Mouse (Mus musculus) testis, adult 2 months (tissue): ENCODE measurements at regions not wholly inside any gene's neighbourhood (a gene's known extent, or its start where the extent isn't known, plus 50 kb on each side); places are given as distances from the start of the nearest gene placed in this dataset.

Experiments used
- H3K27ac ChIP-seq: fragments of 200-500 bp; 2 replicates; pipeline ENCODE4 v1.5.1; 2012; ENCODE audit warnings: low read depth, low read length; ENCODE audit not compliant: control insufficient read depth, insufficient read depth
- H3K27me3 ChIP-seq: fragments of 200-500 bp; 2 replicates; pipeline ENCODE4 v1.6.1; 2012; ENCODE audit warnings: mild to moderate bottlenecking, low read length, moderate library complexity; ENCODE audit not compliant: control insufficient read depth, insufficient read depth
- H3K36me3 ChIP-seq: fragments of 200-500 bp; 2 replicates; pipeline ENCODE4 v1.6.1; 2012; ENCODE audit warnings: mild to moderate bottlenecking, low read length; ENCODE audit not compliant: control insufficient read depth, insufficient read depth
- H3K4me1 ChIP-seq: fragments of 200-500 bp; 2 replicates; pipeline ENCODE4 v1.6.1; 2012; ENCODE audit warnings: low read length; ENCODE audit not compliant: control insufficient read depth, insufficient read depth
- H3K4me3 ChIP-seq: fragments of 200-500 bp; 2 replicates; pipeline ENCODE4 v1.5.1; 2012; ENCODE audit warnings: low read depth, mild to moderate bottlenecking, low read length, moderate library complexity, mixed read lengths; ENCODE audit not compliant: control insufficient read depth
- CTCF ChIP-seq: fragments of 200-500 bp; IDR thresholded peaks from 2 replicates; pipeline ENCODE4 v1.5.1; 2012; ENCODE audit warnings: low read depth, mild to moderate bottlenecking, inconsistent platforms, low read length, moderate library complexity; ENCODE audit not compliant: control insufficient read depth, insufficient read depth, insufficient replicate concordance
- POLR2A ChIP-seq: fragments of 200-500 bp; IDR thresholded peaks from 2 replicates; pipeline ENCODE4 v1.6.1; 2012; ENCODE audit warnings: low read depth, mild to moderate bottlenecking, inconsistent platforms, low read length, moderate library complexity; ENCODE audit not compliant: control insufficient read depth

GRCm38 (mm10) chr14:105779760-105780159, 116.9 kb downstream of the Spry2 start:
- no peak overlapping the region for H3K27ac ChIP-seq
- TF ChIP-seq POLR2A (no peak), CTCF (no peak)
- H3K4me1 ChIP-seq = no peaks in the 10 kb centered on the region
- H3K27me3 ChIP-seq = no peaks in the 10 kb centered on the region
- no peaks in the 10 kb centered on the region for H3K36me3 ChIP-seq
- no peak overlapping the region for H3K4me3 ChIP-seq

- H3K27ac ChIP-seq = no peak overlapping the region
- no peak overlapping the region for H3K4me3 ChIP-seq
- no peaks in the 10 kb centered on the region for H3K4me1 ChIP-seq
- TF ChIP-seq POLR2A (no peak), CTCF (no peak)
- H3K27me3 ChIP-seq = no peaks in the 10 kb centered on the region
- H3K36me3 ChIP-seq = no peaks in the 10 kb centered on the region
These were observed 117.3 kb downstream of the Spry2 start for GRCm38 (mm10) chr14:105779349-105779748.

DNA sequence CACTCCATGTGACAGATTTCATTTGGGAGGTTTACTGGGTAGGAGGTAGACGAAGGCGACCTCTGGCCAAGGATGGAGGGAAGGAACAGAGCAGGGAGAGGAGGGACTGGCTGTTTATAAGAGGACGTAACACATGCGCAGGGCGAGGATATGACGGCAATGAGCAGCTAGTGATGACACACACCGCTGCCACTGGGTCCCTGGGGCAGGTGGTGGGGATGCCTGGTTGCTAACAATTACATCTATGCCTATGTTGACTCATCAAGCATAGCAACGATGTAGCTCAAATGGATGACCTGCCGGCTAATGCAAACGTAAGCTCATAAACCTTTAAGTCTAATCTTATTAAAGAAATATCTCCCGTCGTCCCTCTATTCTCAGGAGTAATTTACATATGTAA, 122.9 kb downstream of the Spry2 start:
- no peaks in the 10 kb centered on the region for H3K27me3 ChIP-seq
- no peak for TF ChIP-seq CTCF
- TF ChIP-seq POLR2A = no peak
- H3K36me3 ChIP-seq = no peaks in the 10 kb centered on the region
- H3K27ac ChIP-seq = no peak overlapping the region
- H3K4me3 ChIP-seq = no peak overlapping the region
- H3K4me1 ChIP-seq = no peaks in the 10 kb centered on the region

DNA sequence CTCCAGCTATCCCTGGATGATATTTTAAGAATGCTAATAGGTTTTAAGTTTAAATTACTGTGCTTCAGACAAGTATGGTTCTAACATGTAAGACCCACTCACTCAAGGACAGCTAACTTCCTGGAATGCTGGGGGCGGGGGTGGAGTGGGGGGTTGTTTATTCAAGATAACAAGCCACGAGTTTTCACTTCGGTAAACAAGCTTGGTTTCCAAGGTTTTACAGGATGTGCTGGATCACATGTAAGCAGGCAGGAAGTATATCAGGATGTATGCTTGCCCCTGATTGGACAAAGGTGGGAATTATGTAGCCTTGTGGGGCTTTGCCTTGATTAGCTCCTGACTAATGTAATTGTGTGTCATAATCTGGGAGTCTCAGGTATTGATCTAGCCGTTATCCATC, 129.5 kb downstream of the Spry2 start:
- Histone ChIP-seq H3K4me1 (no peaks in the 10 kb centered on the region), H3K27me3 (no peaks in the 10 kb centered on the region), H3K4me3 (no peak overlapping the region), H3K27ac (no peak overlapping the region), H3K36me3 (no peaks in the 10 kb centered on the region)
- no peak for TF ChIP-seq CTCF
- TF ChIP-seq POLR2A = no peak

DNA sequence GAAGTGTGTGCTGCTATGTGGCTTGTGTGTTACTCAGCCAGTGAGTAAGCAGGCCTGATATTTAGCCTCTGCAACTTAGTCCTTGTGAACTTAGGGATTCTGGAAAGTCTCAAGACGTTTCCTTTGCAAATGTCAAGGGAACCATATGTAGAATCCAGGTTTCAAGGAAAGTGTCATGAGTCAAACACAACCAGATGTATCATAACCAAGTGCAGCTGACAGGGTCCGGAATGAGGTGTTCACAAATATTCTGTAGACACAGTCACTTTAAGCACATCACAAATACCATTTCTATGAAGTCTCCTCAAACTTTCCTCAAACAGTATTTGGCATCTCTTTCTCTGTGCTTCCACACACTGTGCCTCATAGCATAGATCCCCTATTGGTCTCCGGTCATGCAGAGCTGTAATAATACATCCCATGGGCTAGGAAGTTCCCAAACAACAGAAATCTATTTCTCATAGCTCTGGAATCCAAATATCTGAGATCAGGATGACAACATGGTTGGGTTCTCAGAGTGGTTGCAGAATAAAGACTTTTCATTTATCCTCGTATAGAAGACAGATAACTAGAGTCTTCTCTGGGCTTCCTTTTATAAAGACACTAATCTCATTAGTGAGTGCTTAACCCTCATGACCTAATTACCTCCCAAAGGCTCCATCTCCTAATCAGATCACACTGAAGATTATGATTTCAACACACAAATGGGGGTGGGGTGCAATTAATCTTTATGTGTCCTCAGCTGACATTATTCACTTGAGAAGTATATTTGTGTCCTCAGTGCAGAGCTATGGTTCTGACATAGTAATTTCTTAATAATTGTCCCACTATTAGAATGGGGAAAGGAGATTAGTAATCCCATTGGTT, 143.9 kb downstream of the Spry2 start:
- TF ChIP-seq CTCF (no peak), POLR2A (no peak)
- Histone ChIP-seq H3K27ac (no peak overlapping the region), H3K4me3 (no peak overlapping the region)

GRCm38 (mm10) chr14:105751762-105752161, 144.9 kb downstream of the Spry2 start:
- H3K36me3 ChIP-seq = no peaks in the 10 kb centered on the region
- no peaks in the 10 kb centered on the region for H3K27me3 ChIP-seq
- no peak overlapping the region for H3K4me3 ChIP-seq
- no peak for TF ChIP-seq CTCF
- no peak for TF ChIP-seq POLR2A
- no peak overlapping the region for H3K27ac ChIP-seq
- H3K4me1 ChIP-seq = no peaks in the 10 kb centered on the region

More for the DNA sequence above, 143.9 kb downstream of the Spry2 start:
- Histone ChIP-seq H3K36me3 (no peaks in the 10 kb centered on the region), H3K4me1 (no peaks in the 10 kb centered on the region), H3K27me3 (no peaks in the 10 kb centered on the region)

DNA sequence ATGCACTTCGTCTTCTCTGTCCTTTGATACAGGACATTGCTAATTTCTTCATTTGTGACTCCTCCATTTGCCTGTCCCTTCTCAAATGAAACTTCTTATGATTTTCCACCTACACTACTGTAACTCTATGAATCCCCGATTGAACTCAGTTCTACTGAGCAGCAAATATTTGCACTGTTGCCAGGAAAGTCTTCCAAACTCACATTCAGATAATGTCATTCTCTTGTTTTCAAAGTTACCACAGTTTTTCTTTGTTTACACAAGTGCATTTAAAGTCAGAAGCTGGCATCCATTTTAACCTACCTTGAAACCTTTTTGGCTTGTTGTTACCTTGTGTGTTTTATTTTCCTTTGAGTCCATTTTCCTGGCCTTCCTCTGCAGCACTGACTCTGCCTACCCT, 152.0 kb downstream of the Spry2 start:
- H3K27ac ChIP-seq = peak overlapping the region; percentile 71
- no peaks in the 10 kb centered on the region for H3K36me3 ChIP-seq
- peaks cover 3% of the 10 kb centered on the region for H3K4me1 ChIP-seq
- H3K27me3 ChIP-seq = no peaks in the 10 kb centered on the region
- no peak overlapping the region for H3K4me3 ChIP-seq
- no peak for TF ChIP-seq POLR2A
- no peak for TF ChIP-seq CTCF

DNA sequence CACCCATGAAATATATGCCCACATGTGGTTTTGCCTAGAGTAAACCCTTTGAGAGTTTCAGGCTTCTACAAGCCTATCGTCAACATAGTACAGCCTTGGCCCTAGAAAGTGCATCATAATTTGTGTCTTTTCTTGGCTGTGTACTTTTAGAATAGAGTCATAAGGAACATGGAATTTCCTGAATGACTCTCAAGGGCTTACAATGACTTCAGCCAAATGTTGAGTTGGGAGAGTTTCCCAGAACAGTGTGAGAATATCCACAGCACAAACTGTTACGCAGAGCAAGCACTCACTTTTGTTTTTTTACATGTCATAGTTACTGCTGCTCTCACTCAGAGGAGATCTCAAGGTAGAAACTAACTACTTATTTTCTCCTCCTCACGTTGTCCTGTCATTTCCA, 152.5 kb downstream of the Spry2 start:
- TF ChIP-seq POLR2A (no peak), CTCF (no peak)
- H3K27me3 ChIP-seq = no peaks in the 10 kb centered on the region
- peaks cover 3% of the 10 kb centered on the region for H3K4me1 ChIP-seq
- peak overlapping the region; percentile 71 for H3K27ac ChIP-seq
- H3K36me3 ChIP-seq = no peaks in the 10 kb centered on the region
- H3K4me3 ChIP-seq = no peak overlapping the region
